Mouse (Mus musculus): Measurements from ENCODE around the gene Orc4. TPM values are rescaled to one million over a fixed set of nuclear protein-coding genes. Genes with fewer than 3 reads are reported as not detected.

The Orc4 gene
- total and polyA plus RNA-seq, 2 experiments from 2014 or later: 69.7 to 91.0 TPM

DNA sequence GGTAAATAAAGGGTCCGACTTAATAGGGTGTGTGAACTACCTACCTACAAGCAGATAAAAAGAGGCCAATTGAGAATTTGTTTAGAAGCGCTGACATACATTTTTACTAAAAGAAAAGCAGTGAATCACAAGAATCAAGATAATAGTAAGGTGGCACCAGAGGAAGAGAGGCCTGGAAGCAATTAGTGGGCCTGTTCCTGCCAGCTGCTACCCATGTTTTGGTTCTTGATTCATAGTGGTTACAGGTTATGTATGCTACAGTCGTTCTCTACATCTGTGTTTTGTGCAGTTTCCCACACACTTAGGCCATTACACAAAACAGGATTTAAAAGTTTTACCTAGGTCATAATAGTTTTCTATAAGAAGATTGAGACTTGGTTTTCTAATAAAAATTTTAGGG lies 2.3 kb downstream of the Orc4 start:
- no peak for TF ChIP-seq CTCF (IDR thresholded peaks at IDR 0.05; ENCODE audit: low read depth)
- H3K9me3 ChIP-seq (ENCODE audit: low read length): no peaks in the 10 kb centered on the region
- no peak for ATAC-seq
- peak overlapping the region; percentile 78 for H3K4me2 ChIP-seq (ENCODE audit: low read depth, low read length)
- no peak overlapping the region for H3K27ac ChIP-seq
- H3K4me3 ChIP-seq (ENCODE audit: low read length): peak overlapping the region; percentile 91
- no peak for DNase-seq (ENCODE audit: low spot score)
- no peaks in the 10 kb centered on the region for H3K36me3 ChIP-seq (ENCODE audit: insufficient read depth, low read length)
- peaks cover 9% of the 10 kb centered on the region for H3K4me1 ChIP-seq (ENCODE audit: insufficient read depth, low read length)
- H3K9ac ChIP-seq (replicated peaks; ENCODE audit: low read length): 0 out of 2 replicates have a peak overlapping the region, but pooled peaks have one; percentile 92
- no peaks in the 10 kb centered on the region for H3K27me3 ChIP-seq (ENCODE audit: insufficient read depth, low read length)
- 78% methylated on average over 3 of the region's 3 CpGs for WGBS

DNA sequence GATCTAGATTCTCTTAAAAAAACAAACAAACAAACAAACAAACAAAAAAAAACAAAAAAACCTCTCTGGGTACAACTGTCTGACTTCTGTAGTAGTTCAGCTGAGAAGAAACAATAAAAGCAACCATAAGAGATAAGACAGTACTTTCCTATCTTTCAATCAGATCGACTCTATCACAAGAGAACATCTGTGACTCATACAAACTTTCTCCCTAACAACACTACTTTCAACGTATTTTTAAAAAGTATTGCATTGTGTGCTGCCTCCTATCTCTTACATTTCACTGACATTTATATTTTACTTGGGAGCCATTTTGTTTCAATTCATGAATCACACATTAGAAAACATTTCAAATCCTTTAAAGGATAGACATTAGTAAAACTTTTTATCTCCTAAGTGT lies 15.0 kb downstream of the Orc4 start:
- Histone ChIP-seq H3K4me1 (ENCODE audit: insufficient read depth, low read length) (no peaks in the 10 kb centered on the region), H3K4me3 (ENCODE audit: low read length) (no peak overlapping the region), H3K27me3 (ENCODE audit: insufficient read depth, low read length) (no peaks in the 10 kb centered on the region), H3K9me3 (ENCODE audit: low read length) (no peaks in the 10 kb centered on the region), H3K9ac (replicated peaks; ENCODE audit: low read length) (no peak overlapping the region), H3K36me3 (ENCODE audit: insufficient read depth, low read length) (0 out of 2 replicates have a peak, but pooled peaks cover 3% of the 10 kb centered on the region), H3K27ac (no peak overlapping the region), H3K4me2 (ENCODE audit: low read depth, low read length) (no peak overlapping the region)
- TF ChIP-seq CTCF (IDR thresholded peaks at IDR 0.05; ENCODE audit: low read depth): no peak
- DNase-seq (ENCODE audit: low spot score): no peak
- 94% methylated on average over 2 of the region's 2 CpGs for WGBS
- no peak for ATAC-seq

DNA sequence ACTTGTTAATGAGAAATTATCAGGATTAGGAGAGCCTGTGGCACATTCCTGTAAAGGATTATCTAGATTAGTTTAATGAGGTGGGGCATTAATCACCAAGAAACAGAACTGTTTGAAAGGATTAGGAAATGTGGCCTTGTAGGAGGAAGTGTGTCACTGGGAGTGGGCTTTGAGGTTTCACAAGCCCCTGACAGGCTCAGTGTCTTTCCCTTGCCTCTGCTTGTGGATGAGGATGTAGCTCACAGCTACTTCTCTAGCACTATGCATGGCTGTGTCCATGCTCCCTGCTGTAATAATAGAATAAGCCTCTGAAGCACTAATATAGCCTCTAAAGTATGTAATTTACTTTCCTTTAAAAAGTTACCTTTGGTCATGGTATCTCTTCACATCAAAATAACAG lies 34.2 kb downstream of the Orc4 start:
- DNase-seq (ENCODE audit: low spot score) (no peak), ATAC-seq (no peak)
- Histone ChIP-seq H3K4me1 (ENCODE audit: insufficient read depth, low read length) (no peaks in the 10 kb centered on the region), H3K27me3 (ENCODE audit: insufficient read depth, low read length) (no peaks in the 10 kb centered on the region), H3K4me2 (ENCODE audit: low read depth, low read length) (no peak overlapping the region), H3K27ac (no peak overlapping the region), H3K4me3 (ENCODE audit: low read length) (no peak overlapping the region), H3K9ac (replicated peaks; ENCODE audit: low read length) (no peak overlapping the region), H3K9me3 (ENCODE audit: low read length) (no peaks in the 10 kb centered on the region), H3K36me3 (ENCODE audit: insufficient read depth, low read length) (0 out of 2 replicates have a peak, but pooled peaks cover 10% of the 10 kb centered on the region)
- no peak for TF ChIP-seq CTCF (IDR thresholded peaks at IDR 0.05; ENCODE audit: low read depth)

DNA sequence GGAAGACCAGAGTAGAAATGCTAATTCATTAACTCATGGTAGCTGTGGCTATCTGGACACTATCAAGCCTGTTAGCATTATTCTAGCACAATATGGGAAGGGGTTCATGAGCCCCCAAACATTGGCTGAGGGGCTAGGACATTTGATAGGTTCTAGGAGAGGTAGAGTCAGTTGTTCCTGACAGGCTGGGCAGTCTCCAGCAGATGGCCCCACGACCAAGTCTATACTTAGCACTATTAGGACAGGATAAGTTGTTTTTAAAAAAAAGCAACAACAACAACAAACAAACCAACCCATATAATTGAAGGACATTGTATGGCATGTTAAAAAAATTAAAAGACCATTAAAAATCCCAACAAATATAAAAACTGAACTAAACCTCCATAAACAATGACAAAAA lies 35.9 kb downstream of the Orc4 start:
- H3K36me3 ChIP-seq (ENCODE audit: insufficient read depth, low read length): 0 out of 2 replicates have a peak, but pooled peaks cover 10% of the 10 kb centered on the region
- DNase-seq (ENCODE audit: low spot score) (no peak), ATAC-seq (no peak)
- TF ChIP-seq CTCF (IDR thresholded peaks at IDR 0.05; ENCODE audit: low read depth): peak; percentile 36
- WGBS: 72% methylated on average over 1 of the region's 1 CpGs
- no peak overlapping the region for H3K4me2 ChIP-seq (ENCODE audit: low read depth, low read length)
- no peaks in the 10 kb centered on the region for H3K9me3 ChIP-seq (ENCODE audit: low read length)
- H3K27me3 ChIP-seq (ENCODE audit: insufficient read depth, low read length): no peaks in the 10 kb centered on the region
- H3K4me1 ChIP-seq (ENCODE audit: insufficient read depth, low read length): no peaks in the 10 kb centered on the region
- no peak overlapping the region for H3K27ac ChIP-seq
- H3K9ac ChIP-seq (replicated peaks; ENCODE audit: low read length): no peak overlapping the region
- H3K4me3 ChIP-seq (ENCODE audit: low read length): no peak overlapping the region

DNA sequence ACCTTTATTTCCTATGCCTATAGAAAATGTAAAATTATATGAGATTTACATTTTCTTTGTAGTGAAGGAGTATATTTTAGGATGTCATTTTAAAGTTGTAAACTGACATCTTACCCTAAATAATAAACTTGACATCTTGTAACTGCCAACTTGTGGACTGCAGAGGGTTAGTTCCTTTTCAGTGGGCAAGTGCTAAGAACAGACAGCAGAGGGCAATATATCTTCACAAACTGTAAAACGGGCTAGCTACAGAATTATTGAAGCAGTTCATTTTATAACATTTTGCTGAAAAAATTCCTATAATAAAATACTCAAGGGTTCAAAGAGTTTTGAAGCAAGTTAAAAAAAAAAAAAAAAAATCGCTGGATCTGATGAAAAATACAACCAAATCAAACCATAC lies 41.2 kb downstream of the Orc4 start:
- ATAC-seq: peak; percentile 76
- DNase-seq (ENCODE audit: low spot score): peak; percentile 64
- H3K36me3 ChIP-seq (ENCODE audit: insufficient read depth, low read length): peaks cover 10% of the 10 kb centered on the region; the same call in 1 of the 2 replicates
- TF ChIP-seq CTCF (IDR thresholded peaks at IDR 0.05; ENCODE audit: low read depth): peak; percentile 68
- 43% methylated on average over 2 of the region's 2 CpGs for WGBS
- H3K27me3 ChIP-seq (ENCODE audit: insufficient read depth, low read length): no peaks in the 10 kb centered on the region
- no peak overlapping the region for H3K4me2 ChIP-seq (ENCODE audit: low read depth, low read length)
- H3K27ac ChIP-seq: no peak overlapping the region
- H3K4me1 ChIP-seq (ENCODE audit: insufficient read depth, low read length): no peaks in the 10 kb centered on the region
- no peak overlapping the region for H3K4me3 ChIP-seq (ENCODE audit: low read length)
- H3K9me3 ChIP-seq (ENCODE audit: low read length): no peaks in the 10 kb centered on the region
- H3K9ac ChIP-seq (replicated peaks; ENCODE audit: low read length): no peak overlapping the region

DNA sequence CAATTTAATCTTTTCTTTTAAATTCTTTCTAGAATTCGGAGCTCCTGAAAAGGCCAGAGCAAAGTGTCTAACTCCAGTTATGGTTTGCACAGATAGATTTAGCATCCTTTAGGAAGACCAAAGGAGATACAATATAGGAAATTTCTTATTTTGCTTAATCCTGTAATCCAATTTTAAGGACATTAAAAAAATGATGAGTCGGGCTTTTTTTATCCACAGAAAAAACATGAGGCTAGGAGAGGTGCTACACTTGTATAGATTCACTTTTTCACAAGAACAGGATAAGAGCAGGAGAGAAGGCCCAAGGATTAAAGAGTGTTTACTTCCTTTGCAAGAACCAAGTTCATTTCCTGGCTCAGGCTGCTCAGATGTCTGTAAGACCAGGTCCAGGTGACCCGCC lies 54.9 kb downstream of the Orc4 start:
- no peak for TF ChIP-seq CTCF (IDR thresholded peaks at IDR 0.05; ENCODE audit: low read depth)
- no peaks in the 10 kb centered on the region for H3K36me3 ChIP-seq (ENCODE audit: insufficient read depth, low read length)
- H3K4me3 ChIP-seq (ENCODE audit: low read length): no peak overlapping the region
- no peak for ATAC-seq
- no peaks in the 10 kb centered on the region for H3K4me1 ChIP-seq (ENCODE audit: insufficient read depth, low read length)
- H3K27me3 ChIP-seq (ENCODE audit: insufficient read depth, low read length): no peaks in the 10 kb centered on the region
- no peak for DNase-seq (ENCODE audit: low spot score)
- no peak overlapping the region for H3K4me2 ChIP-seq (ENCODE audit: low read depth, low read length)
- H3K9me3 ChIP-seq (ENCODE audit: low read length): no peaks in the 10 kb centered on the region
- H3K27ac ChIP-seq: no peak overlapping the region
- H3K9ac ChIP-seq (replicated peaks; ENCODE audit: low read length): no peak overlapping the region
- WGBS: 92% methylated on average over 3 of the region's 3 CpGs

DNA sequence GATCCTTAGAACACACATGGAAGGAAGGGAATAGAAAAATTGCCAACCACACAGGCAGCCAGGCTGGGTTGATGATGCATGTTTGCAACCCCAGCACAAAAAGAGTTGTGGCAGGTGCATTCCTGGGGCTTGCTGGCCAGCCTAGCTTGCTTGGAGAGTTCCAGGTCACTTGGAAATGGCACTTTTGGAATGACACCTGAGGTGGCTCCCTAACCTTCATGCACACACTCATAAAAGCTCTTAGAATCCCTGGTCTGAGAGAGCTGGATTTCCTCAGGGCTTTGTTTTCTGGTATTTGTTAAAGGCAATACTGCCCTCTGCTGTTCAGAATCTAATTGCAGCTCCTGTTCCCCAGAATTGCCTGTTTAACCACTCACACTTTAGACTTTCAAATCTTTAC lies 64.1 kb downstream of the Orc4 start:
- H3K4me3 ChIP-seq (ENCODE audit: low read length): no peak overlapping the region
- no peaks in the 10 kb centered on the region for H3K36me3 ChIP-seq (ENCODE audit: insufficient read depth, low read length)
- no peak overlapping the region for H3K4me2 ChIP-seq (ENCODE audit: low read depth, low read length)
- no peak overlapping the region for H3K27ac ChIP-seq
- H3K9ac ChIP-seq (replicated peaks; ENCODE audit: low read length): no peak overlapping the region
- TF ChIP-seq CTCF (IDR thresholded peaks at IDR 0.05; ENCODE audit: low read depth): peak; percentile 76
- no peaks in the 10 kb centered on the region for H3K9me3 ChIP-seq (ENCODE audit: low read length)
- H3K27me3 ChIP-seq (ENCODE audit: insufficient read depth, low read length): no peaks in the 10 kb centered on the region
- H3K4me1 ChIP-seq (ENCODE audit: insufficient read depth, low read length): no peaks in the 10 kb centered on the region
- ATAC-seq (peak; percentile 70), DNase-seq (ENCODE audit: low spot score) (peak; percentile 92)

All from hindbrain, postnatal 0 days (tissue).